Mouse (Mus musculus) intestine, postnatal 0 days (tissue): ENCODE results near the gene Hrk. TPM values are rescaled to one million over a fixed set of nuclear protein-coding genes. Genes with fewer than 3 reads are reported as not detected.

Experiments
- ATAC-seq: fragments of 200-750 bp; cut with Nextera tagmentation; 2 replicates; pipeline ENCODE4 v1.8.0; 2017; ENCODE audit warnings: mild to moderate bottlenecking, moderate TSS enrichment, moderate library complexity
- H3K27ac ChIP-seq: fragments of 300-500 bp; sonication (generic); 2 replicates; pipeline ENCODE4 v1.5.1; 2014; ENCODE audit warnings: mild to moderate bottlenecking, low read depth, low read length, moderate library complexity
- H3K27me3 ChIP-seq: fragments of 300-500 bp; sonication (generic); replicated peaks from 2 replicates; pipeline ENCODE4 v1.6.1; 2014; ENCODE audit warnings: low read length, mixed read lengths; ENCODE audit not compliant: control insufficient read depth, insufficient read depth
- H3K36me3 ChIP-seq: fragments of 300-500 bp; sonication (generic); 2 replicates; pipeline ENCODE4 v1.6.1; 2014; ENCODE audit warnings: mild to moderate bottlenecking, moderate library complexity; ENCODE audit not compliant: control insufficient read depth, insufficient read depth
- H3K4me1 ChIP-seq: fragments of 300-500 bp; sonication (generic); replicated peaks from 2 replicates; pipeline ENCODE4 v1.6.1; 2014; ENCODE audit warnings: antibody characterized with exemption, low read length, mixed read lengths; ENCODE audit not compliant: control insufficient read depth, insufficient read depth
- H3K4me2 ChIP-seq: fragments of 300-500 bp; sonication (generic); replicated peaks from 2 replicates; pipeline ENCODE4 v1.6.1; 2014; ENCODE audit warnings: low read depth, mild to moderate bottlenecking, moderate library complexity
- H3K4me3 ChIP-seq: fragments of 300-500 bp; sonication (generic); 2 replicates; pipeline ENCODE4 v1.5.1; 2014; ENCODE audit warnings: low read depth, low read length
- H3K9ac ChIP-seq: fragments of 300-500 bp; sonication (generic); 2 replicates; pipeline ENCODE4 v1.6.1; 2014; ENCODE audit warnings: mild to moderate bottlenecking, low read depth, low read length
- H3K9me3 ChIP-seq: fragments of 300-500 bp; sonication (generic); 2 replicates; pipeline ENCODE4 v1.6.1; 2016; ENCODE audit warnings: mixed run types; ENCODE audit not compliant: control insufficient read depth
- CTCF ChIP-seq: sonication (generic); IDR thresholded peaks from 2 replicates; pipeline ENCODE4 v1.5.1; 2016; ENCODE audit warnings: low read depth, mild to moderate bottlenecking, control low read depth, antibody characterized with exemption, moderate library complexity
- WGBS: fragments of 180-500 bp; shearing (Covaris S2); extraction: QIAGEN DNeasy Blood & Tissue Kit; methylation state at CpG from one replicate; pipeline ENCODE4 v1.1.7; 2014; 5-methylcytosine and 5-hydroxymethylcytosine counted together
- polyA plus RNA-seq: library from polyadenylated mRNA; unstranded; fragments of >200 nt; fragmentation: Nextera tagmentation; extraction: Ambion mirVana; gene quantifications from 2 replicates; pipeline ENCODE4 v1.2.1, GENCODE M21; 2015

Hrk gene
- polyA plus RNA-seq, 1 experiment from 2014 or later: 0.08 TPM

DNA sequence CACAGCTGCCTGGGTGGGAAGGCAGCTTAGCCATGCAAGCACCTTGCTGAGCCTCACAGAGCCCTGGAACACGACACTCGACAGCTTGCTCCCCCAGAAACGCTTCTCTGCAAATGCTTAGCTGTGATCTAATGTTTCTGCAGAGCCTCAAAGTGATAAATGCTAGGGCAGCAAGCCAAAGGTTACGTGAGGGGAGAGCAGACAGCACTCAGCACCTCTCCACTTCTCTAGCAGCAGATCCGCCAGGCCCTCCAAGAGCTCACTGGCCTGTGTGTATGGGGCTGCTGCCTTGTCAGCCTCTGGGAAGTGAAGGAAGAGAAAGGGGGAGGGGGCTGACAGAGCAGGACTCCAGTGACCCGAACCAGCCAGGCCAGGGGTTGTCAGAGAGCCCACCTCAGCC, 36.2 kb upstream of the Hrk start:
- Histone ChIP-seq H3K36me3 (peaks cover 50% of the 10 kb centered on the region), H3K4me2 (no peak overlapping the region), H3K27me3 (no peaks in the 10 kb centered on the region), H3K4me3 (no peak overlapping the region), H3K9me3 (no peaks in the 10 kb centered on the region), H3K9ac (no peak overlapping the region), H3K27ac (no peak overlapping the region), H3K4me1 (no peaks in the 10 kb centered on the region)
- 66% methylated on average over 6 of the region's 6 CpGs for WGBS
- TF ChIP-seq CTCF: no peak
- no peak for ATAC-seq

DNA sequence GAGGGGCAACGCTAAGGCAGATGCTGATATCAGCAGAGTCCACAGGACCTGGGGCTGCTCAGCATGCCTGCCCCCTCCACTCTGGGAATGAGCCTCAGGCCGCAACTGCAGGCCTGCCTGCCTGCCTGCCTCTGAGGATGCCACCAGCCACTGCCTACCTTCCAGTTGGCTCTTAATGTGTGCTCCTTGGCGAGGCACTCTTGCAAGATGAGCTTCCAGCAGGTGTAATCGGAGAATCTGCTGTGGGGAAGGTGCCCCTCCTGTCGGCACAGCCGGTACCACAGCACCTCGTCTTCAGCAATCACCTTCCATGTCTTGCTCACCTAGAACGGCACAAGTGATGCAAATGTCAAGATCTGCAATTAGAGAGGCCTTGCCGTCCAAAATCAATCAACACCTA, 35.8 kb upstream of the Hrk start:
- no peak overlapping the region for H3K9ac ChIP-seq
- H3K4me2 ChIP-seq: no peak overlapping the region
- TF ChIP-seq CTCF: no peak
- WGBS: 85% methylated on average over 9 of the region's 9 CpGs
- no peaks in the 10 kb centered on the region for H3K4me1 ChIP-seq
- no peaks in the 10 kb centered on the region for H3K27me3 ChIP-seq
- peaks cover 50% of the 10 kb centered on the region for H3K36me3 ChIP-seq
- H3K9me3 ChIP-seq: no peaks in the 10 kb centered on the region
- no peak for ATAC-seq
- no peak overlapping the region for H3K27ac ChIP-seq
- no peak overlapping the region for H3K4me3 ChIP-seq

DNA sequence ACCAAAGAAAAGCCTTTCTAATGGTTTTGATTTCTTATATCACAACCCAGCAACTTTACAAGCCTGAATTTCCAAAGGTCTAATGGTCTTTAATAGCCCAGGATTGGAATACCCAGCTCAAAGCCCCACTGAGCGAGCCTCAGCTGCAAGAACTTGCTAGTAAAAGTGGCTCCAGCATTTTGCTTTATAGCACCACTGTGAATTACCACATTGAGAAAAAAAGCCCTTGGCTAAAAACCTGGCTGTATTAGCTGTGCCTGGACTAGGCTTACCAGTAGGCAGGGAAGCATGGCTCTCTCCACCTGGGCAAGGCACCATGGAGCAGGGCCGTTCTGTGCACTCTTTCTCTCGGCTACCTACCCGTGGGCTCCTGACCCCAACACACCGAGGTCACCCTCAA, 28.1 kb upstream of the Hrk start:
- TF ChIP-seq CTCF: no peak
- no peak overlapping the region for H3K9ac ChIP-seq
- no peaks in the 10 kb centered on the region for H3K4me1 ChIP-seq
- no peak overlapping the region for H3K4me2 ChIP-seq
- no peak overlapping the region for H3K4me3 ChIP-seq
- H3K27me3 ChIP-seq: no peaks in the 10 kb centered on the region
- WGBS: 84% methylated on average over 5 of the region's 5 CpGs
- ATAC-seq: no peak
- H3K36me3 ChIP-seq: peaks cover 29% of the 10 kb centered on the region
- H3K9me3 ChIP-seq: no peaks in the 10 kb centered on the region
- H3K27ac ChIP-seq: no peak overlapping the region

DNA sequence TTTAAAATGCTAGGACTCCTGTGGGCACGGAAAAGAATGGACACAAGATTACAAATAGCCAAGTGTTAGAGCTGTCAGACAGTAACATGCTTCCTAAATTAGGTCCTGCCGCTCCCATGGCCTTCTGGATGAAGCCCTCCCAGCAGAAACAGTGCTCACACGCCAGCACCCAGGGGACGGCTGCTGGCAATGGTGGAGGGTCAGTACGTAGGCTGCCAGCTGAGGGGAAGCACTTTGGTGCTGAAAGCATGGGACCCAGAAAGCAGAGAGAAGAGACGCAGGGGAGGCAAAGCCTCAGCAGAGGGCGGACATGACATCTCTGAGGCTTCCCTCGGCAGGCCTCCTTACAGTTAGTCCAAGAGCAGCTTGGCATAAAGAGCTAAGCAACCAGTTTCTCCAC, 24.8 kb upstream of the Hrk start:
- 90% methylated on average over 8 of the region's 8 CpGs for WGBS
- Histone ChIP-seq H3K9me3 (no peaks in the 10 kb centered on the region), H3K4me1 (no peaks in the 10 kb centered on the region), H3K27me3 (no peaks in the 10 kb centered on the region), H3K36me3 (peaks cover 40% of the 10 kb centered on the region), H3K9ac (no peak overlapping the region), H3K4me3 (no peak overlapping the region), H3K27ac (no peak overlapping the region), H3K4me2 (no peak overlapping the region)
- no peak for ATAC-seq
- TF ChIP-seq CTCF: no peak

DNA sequence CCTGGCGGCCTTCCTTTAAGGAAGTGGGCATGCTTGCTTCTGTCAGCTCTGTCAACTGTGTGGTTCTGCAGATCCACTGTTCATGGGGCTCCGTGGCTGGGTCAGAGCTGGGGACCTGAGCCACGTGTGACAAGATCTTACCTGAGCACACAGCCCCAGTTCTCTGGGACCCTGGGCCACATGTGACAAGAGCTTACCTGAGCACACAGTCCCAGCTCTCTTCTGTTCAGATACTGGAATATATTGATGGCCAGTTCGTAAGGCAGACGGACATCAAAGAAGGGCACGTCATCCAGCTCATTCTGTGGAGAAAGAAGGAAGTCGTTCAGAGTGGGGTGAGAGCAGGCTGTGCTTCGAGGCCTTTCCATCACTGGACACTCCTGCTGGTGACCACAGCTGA, 22.0 kb upstream of the Hrk start:
- Histone ChIP-seq H3K27ac (no peak overlapping the region), H3K4me2 (no peak overlapping the region), H3K27me3 (no peaks in the 10 kb centered on the region), H3K4me3 (no peak overlapping the region), H3K9me3 (no peaks in the 10 kb centered on the region), H3K9ac (no peak overlapping the region), H3K4me1 (no peaks in the 10 kb centered on the region), H3K36me3 (peaks cover 43% of the 10 kb centered on the region)
- ATAC-seq: no peak
- 87% methylated on average over 8 of the region's 8 CpGs for WGBS
- TF ChIP-seq CTCF: no peak

DNA sequence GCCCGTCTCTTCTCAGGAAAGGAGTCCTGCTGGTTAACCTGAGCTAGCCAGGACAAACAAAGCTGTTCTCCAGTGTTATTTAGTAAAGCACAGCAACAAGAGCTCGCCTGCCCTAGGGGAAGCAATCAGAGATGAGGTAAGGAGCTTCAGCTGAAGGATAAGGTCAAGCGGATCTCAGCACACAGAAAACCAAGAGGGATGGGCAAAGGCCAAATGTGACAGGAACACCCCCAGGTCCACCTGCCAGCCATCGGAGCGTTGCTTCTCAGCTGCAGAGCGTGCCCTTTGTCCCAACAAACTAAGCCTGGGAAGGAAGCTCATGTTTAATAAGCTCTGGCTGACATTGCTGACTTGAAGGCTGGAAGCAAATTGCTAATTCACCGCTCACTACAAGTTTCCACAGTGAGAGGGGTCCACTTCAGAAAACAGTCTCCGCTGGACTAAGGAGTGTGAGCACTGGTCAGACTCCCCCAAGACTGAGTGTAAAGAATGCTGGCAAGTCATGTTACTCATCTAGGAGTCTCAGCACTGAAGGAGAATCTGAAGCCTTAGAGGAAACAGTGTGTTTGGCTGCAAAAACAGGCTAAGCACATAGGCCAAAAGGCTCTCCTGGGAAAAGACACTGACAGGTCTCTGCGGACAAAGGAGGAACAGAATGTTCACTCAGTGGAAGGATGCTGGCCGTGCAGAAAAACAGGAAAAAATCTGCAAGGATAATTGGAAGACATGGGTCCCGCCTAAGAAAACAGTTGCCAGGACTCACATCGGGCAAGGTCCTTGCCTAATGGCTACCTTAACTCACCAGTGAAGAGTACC, 21.0 kb upstream of the Hrk start:
- Histone ChIP-seq H3K27ac (no peak overlapping the region), H3K27me3 (no peaks in the 10 kb centered on the region), H3K4me3 (no peak overlapping the region), H3K9ac (no peak overlapping the region), H3K4me2 (no peak overlapping the region), H3K9me3 (no peaks in the 10 kb centered on the region), H3K4me1 (no peaks in the 10 kb centered on the region), H3K36me3 (peaks cover 42% of the 10 kb centered on the region)
- no peak for TF ChIP-seq CTCF
- WGBS: 79% methylated on average over 12 of the region's 12 CpGs
- no peak for ATAC-seq
